Mouse (Mus musculus): ENCODE results near the gene Lmntd2. TPM values are rescaled to one million over a fixed set of nuclear protein-coding genes. Genes with fewer than 3 reads are reported as not detected.
A peak's percentile ranks its signal among the peaks of the same experiment; 100 is the strongest.

The Lmntd2 gene
- polyA plus RNA-seq, 1 experiment from 2014 or later, result 1.4 TPM

DNA sequence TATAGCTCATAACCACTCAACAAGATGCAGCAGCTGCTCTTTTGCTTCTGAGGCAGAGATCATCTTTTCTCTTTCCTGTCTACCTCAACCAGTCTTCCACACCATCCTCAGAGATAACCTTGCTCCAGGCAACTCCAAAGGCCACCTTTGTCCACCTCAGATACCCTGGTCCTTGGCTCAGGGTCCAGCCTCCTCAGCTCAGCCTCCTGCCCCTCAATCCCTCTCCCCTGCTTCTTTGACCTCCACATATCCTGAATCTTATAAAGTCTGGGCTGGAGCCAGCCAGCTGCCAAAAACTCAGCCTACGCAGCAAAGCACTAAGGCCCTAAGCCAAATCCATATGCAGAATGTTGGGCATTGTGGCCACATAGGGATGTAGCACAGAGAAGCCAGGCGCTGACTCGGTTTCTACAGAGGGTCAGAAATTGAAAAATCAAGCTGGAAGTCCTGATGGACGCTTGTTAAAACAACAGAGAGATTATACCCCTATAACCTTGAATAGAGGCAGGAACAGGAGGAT lies 8.9 kb upstream of the Lmntd2 start:
- Histone ChIP-seq H3K9ac (no peak overlapping the region), H3K9me3 (no peaks in the 10 kb centered on the region), H3K4me2 (peak overlapping the region; percentile 79), H3K27ac (0 out of 2 replicates have a peak overlapping the region, but pooled peaks have one; percentile 74), H3K27me3 (replicated peaks) (no peaks in the 10 kb centered on the region), H3K4me1 (peaks cover 22% of the 10 kb centered on the region), H3K36me3 (replicated peaks) (no peaks in the 10 kb centered on the region), H3K4me3 (no peak overlapping the region)
- 92% methylated on average over 4 of the region's 4 CpGs for WGBS
- no peak for ATAC-seq (replicated peaks)

DNA sequence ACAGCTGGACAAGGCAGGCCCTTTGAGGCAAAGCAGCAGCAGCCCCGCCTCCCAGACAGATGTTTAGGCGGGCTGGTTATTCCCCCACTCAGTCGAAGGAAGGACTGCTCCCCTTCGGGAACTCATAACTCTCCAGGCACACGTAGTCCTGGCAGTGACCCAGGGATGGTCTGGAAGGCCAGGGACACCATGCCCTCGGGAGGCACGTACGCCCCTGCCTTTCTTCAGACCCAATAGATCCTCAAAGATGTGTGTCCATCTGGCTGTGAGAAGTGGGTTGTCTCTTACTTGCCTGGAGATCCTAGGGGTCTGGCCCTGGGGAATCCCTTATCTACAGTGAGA lies 8.2 kb upstream of the Lmntd2 start:
- no peaks in the 10 kb centered on the region for H3K27me3 ChIP-seq (replicated peaks)
- peak overlapping the region; percentile 74 for H3K27ac ChIP-seq
- peak overlapping the region; percentile 79 for H3K4me2 ChIP-seq
- no peaks in the 10 kb centered on the region for H3K9me3 ChIP-seq
- WGBS, result 8% methylated on average over 8 of the region's 8 CpGs
- peak overlapping the region; percentile 40 for H3K4me3 ChIP-seq
- H3K9ac ChIP-seq, result peak overlapping the region; percentile 48
- no peaks in the 10 kb centered on the region for H3K36me3 ChIP-seq (replicated peaks)
- peaks cover 22% of the 10 kb centered on the region for H3K4me1 ChIP-seq
- ATAC-seq (replicated peaks), result no peak; the same call in 1 of the 2 replicates

DNA sequence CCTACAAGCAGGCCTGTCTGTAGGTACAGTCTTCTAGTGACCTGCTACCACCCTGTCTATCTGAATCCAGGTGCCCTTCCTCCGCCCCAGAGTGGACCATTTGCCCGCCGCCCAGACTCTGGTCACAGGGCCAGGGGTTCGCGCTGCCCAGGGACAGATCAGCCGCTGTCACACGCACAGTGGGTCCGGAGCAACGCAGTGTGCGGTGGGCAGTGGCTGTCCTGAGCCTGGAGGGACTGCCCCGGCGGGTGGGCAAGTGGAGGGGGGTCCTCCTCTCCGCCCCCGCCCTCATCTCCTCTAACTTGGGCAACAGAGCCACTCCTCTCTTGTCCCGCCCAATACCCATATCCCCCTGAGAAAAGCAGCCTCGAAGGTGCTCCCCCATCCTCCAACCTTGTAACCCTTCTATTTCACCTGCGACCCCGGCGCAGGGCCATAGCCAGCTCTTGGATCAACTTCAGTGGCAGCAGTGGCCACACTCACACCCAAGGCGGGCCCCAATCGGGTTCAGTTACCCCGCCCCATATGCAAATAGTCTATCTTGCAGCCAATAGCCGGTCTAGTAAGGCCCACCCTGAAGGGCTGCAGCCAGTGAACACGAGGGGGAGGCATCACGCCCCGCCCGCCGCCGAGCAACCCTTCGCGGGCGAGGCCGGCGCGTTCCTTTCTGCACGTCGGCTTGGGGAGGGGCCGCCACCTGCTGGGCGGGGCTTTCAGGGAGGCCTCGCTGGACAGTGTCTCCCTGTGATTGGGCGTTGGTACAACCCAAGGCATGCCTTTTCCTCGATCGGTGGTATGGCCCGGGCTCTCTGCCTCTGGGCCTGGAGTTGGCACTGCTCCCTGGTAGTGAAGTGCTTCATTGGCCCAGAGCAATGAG lies 7.6 kb upstream of the Lmntd2 start:
- peak overlapping the region; percentile 79 for H3K4me2 ChIP-seq
- H3K27me3 ChIP-seq (replicated peaks), result no peaks in the 10 kb centered on the region
- ATAC-seq (replicated peaks), result peak; percentile 96
- peak overlapping the region; percentile 48 for H3K9ac ChIP-seq
- H3K4me1 ChIP-seq, result peaks cover 26% of the 10 kb centered on the region
- peak overlapping the region; percentile 74 for H3K27ac ChIP-seq
- H3K36me3 ChIP-seq (replicated peaks), result no peaks in the 10 kb centered on the region
- H3K4me3 ChIP-seq, result peak overlapping the region; percentile 40
- H3K9me3 ChIP-seq, result no peaks in the 10 kb centered on the region
- WGBS, result 3% methylated on average over 44 of the region's 44 CpGs

DNA sequence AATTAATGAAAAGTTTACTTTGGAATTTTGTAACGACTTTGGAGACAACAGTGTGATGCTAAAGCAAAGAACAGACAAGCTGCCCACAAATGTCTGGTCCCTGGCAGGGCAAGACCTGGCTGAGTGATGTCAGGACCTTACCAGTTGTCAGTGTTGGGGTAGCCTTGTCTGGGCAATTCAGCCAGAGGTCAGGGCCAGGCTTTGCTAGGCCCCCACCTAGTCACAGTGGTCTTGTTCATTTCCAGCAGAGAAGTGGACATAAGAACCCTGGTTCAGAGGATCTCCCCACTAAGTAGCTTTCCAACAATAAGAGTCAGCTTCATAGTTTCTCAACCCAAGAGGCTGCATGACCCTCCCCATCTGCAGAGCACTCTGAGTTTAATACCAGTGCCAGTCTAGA lies 6.5 kb upstream of the Lmntd2 start:
- 67% methylated on average over 1 of the region's 1 CpGs for WGBS
- ATAC-seq (replicated peaks), result no peak
- Histone ChIP-seq H3K4me2 (peak overlapping the region; percentile 79; the same call in 1 of the 2 replicates), H3K27me3 (replicated peaks) (no peaks in the 10 kb centered on the region), H3K36me3 (replicated peaks) (no peaks in the 10 kb centered on the region), H3K9me3 (no peaks in the 10 kb centered on the region), H3K4me3 (no peak overlapping the region), H3K4me1 (peaks cover 34% of the 10 kb centered on the region), H3K27ac (no peak overlapping the region), H3K9ac (no peak overlapping the region)

DNA sequence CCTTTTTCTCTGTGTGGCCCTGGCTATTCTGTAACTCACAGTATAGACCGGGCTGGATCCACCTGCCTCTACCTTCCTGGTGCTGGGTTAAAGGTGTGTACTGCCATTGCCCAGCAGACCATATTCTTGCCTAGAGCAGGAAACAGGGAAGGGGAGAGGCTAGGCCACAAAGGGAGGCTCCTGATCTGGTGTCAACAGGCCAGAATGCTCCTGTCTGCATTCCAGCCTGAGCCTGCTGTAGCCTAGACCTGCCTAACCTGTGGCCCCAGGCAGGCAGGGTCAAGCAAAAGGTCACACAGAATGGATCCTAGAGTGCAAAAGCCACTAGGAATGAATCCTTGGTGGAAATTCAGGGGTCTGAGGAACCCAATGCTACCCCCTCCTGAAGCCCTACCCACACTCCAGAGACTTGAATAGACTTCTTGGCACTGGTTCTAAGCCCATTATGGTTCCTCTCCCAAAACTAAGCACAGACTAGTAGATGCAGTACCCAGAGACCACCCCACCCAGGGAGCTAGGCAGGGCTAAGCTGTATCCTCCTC lies 5.7 kb upstream of the Lmntd2 start:
- no peak for ATAC-seq (replicated peaks)
- Histone ChIP-seq H3K27ac (no peak overlapping the region), H3K4me2 (no peak overlapping the region), H3K4me3 (no peak overlapping the region), H3K27me3 (replicated peaks) (no peaks in the 10 kb centered on the region), H3K4me1 (peaks cover 40% of the 10 kb centered on the region), H3K9ac (no peak overlapping the region), H3K36me3 (replicated peaks) (no peaks in the 10 kb centered on the region), H3K9me3 (no peaks in the 10 kb centered on the region)
- 100% methylated on average over 1 of the region's 1 CpGs for WGBS

DNA sequence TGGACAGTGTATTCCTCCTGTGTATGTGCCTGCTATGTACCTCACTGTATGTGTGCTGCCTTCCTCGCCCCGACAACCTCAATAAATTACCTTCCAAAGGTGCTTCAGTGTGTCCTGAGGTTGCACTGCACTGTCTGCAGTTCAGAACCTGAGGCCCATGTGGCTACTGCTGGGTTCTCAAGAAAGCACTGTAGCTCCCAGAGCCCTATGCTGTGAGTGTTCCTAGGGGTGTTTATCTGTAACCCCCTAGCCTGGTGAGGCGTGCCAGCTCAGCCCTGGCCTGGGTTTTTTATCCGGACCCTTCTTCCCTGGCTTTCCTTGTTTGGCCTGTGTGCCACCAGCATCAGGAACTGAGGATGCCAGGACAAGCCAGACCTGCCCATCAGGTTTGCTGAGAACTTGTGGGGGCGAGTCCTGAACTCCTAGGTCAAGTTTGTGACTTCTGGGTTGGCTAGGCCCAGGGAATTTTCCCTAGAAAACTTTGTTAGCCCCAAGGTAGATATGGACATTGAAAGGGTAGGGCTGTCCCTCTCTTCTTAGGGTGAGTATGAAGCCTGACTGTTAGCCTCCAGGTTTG lies 4.8 kb upstream of the Lmntd2 start:
- Histone ChIP-seq H3K4me2 (no peak overlapping the region), H3K4me1 (peaks cover 40% of the 10 kb centered on the region), H3K27me3 (replicated peaks) (no peaks in the 10 kb centered on the region), H3K9ac (no peak overlapping the region), H3K36me3 (replicated peaks) (no peaks in the 10 kb centered on the region), H3K4me3 (no peak overlapping the region), H3K27ac (no peak overlapping the region), H3K9me3 (no peaks in the 10 kb centered on the region)
- WGBS, result 87% methylated on average over 5 of the region's 5 CpGs
- ATAC-seq (replicated peaks), result no peak

DNA sequence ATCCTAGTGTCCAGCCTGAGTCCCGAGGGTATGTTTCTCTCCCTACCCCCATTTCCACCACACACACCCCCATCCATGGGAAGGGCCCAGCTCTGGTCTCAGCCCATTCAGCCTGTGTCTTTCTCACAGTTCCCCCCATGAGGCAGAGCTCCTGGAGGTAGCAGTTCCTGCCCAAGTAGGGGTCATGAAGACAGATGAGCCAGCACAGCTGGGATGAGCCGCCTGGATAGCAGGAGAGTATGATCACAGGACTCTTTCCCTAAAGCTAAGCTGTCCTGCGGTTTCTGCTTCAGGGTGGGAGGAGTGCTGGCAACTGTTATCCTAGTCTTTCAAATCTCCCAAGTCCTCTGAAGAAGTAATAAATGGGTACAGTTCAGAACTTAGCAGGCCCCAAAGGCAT lies 4.3 kb upstream of the Lmntd2 start:
- Histone ChIP-seq H3K27me3 (replicated peaks) (no peaks in the 10 kb centered on the region), H3K4me3 (no peak overlapping the region), H3K9me3 (no peaks in the 10 kb centered on the region), H3K4me2 (no peak overlapping the region), H3K9ac (no peak overlapping the region), H3K27ac (no peak overlapping the region), H3K4me1 (peaks cover 40% of the 10 kb centered on the region), H3K36me3 (replicated peaks) (no peaks in the 10 kb centered on the region)
- WGBS, result 88% methylated on average over 3 of the region's 3 CpGs
- no peak for ATAC-seq (replicated peaks)

DNA sequence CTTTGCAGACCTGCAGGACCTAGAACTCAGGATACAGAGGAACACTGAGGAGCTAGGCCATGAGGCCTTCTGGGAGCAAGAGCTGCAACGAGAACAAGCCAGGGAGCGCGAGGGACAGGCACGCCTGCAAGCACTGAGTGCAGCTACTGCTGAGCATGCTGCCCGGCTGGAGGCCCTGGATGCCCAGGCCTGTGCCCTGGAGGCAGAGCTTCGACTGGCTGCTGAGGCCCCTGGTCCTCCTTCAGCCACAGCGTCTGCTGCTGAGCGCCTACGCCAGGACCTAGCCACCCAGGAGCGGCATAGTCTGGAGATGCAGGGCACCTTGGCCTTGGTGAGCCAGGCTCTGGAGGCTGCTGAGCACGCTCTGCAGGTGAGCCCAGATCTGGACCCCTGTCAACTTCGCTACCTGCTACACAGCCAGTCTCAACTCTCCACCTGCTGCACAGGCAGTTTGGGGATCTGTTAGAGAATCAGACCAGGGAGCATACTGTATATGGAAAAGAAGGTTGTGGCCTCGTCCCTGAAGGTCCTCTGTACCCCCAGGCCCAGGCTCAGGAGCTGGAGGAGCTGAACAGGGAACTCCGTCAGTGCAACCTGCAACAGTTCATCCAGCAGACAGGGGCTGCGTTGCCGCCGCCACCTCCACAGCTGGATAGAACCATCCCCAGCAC lies 3.6 kb upstream of the Lmntd2 start:
- Histone ChIP-seq H3K4me3 (no peak overlapping the region), H3K4me2 (no peak overlapping the region), H3K27me3 (replicated peaks) (no peaks in the 10 kb centered on the region), H3K9me3 (no peaks in the 10 kb centered on the region), H3K27ac (no peak overlapping the region), H3K4me1 (peaks cover 35% of the 10 kb centered on the region), H3K9ac (no peak overlapping the region), H3K36me3 (replicated peaks) (no peaks in the 10 kb centered on the region)
- 90% methylated on average over 17 of the region's 17 CpGs for WGBS
- no peak for ATAC-seq (replicated peaks)

DNA sequence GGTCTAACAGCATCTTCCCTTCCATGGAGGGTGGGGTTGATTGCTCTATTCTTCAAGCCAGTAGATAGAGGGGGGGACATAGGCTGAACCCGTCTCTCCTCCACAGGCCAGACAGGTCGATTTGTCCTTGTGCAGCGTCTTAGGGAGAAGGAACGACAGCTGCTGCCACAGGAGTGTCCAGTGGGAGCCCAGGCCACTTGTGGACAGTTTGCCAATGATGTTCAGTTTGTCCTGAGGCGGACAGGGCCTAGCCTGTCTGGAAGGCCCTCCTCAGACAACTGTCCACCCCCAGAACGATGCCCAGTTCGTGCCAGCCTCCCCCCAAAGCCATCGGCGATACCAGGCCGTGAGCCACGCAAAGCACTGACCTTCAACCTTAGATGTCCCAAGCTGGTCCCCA lies 3.0 kb upstream of the Lmntd2 start:
- Histone ChIP-seq H3K9me3 (no peaks in the 10 kb centered on the region), H3K9ac (no peak overlapping the region), H3K4me1 (peaks cover 29% of the 10 kb centered on the region), H3K27ac (no peak overlapping the region), H3K36me3 (replicated peaks) (no peaks in the 10 kb centered on the region), H3K4me3 (no peak overlapping the region), H3K27me3 (replicated peaks) (no peaks in the 10 kb centered on the region), H3K4me2 (no peak overlapping the region)
- no peak for ATAC-seq (replicated peaks)
- WGBS, result 93% methylated on average over 11 of the region's 11 CpGs

DNA sequence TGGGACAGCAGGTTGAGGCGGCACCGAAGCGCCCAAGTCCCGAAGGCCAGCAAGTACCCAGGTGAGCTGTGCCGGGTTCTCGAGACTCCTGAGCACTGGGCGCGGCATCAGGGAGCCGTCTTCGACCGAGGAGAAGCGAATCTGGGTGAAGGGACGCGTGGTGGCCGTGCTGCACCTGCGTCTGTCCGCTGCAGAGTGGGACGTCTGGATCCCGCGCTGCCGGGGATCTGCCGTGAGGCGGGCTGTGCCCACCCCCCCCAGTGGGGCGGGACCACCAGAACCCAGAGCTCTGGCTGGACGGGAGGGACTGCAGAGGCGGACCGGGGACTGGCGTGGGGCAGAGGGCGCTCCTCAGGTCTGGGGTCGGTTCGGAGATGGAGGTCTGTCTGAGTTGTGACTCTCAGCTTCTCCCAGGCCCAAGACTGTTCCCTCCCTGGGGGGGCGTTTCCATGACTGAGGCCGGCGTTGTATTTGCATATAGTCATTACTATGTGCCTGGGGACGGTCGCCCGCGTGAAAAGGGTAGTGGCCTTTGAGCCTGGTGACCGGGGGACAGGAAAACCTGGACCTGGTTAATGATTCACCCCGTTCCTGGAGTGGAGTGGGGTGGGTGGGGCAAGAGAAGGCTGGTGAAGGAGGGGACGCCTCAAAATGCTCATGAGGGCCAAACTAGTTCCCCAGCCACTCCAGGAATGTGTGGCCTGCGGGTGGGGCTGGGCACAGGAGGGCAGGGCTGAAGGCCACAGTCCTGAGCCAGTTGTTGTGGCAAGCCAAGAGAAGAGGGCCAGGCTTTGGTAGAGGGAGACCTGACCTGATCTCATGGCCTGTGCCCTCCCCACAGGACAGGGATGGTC lies 2.2 kb upstream of the Lmntd2 start:
- WGBS, result 1% methylated on average over 42 of the region's 42 CpGs
- H3K4me2 ChIP-seq, result peak overlapping the region; percentile 99
- peak overlapping the region; percentile 66 for H3K9ac ChIP-seq
- H3K36me3 ChIP-seq (replicated peaks), result no peaks in the 10 kb centered on the region
- H3K27me3 ChIP-seq (replicated peaks), result no peaks in the 10 kb centered on the region
- no peaks in the 10 kb centered on the region for H3K9me3 ChIP-seq
- peak; percentile 61; the same call in 1 of the 2 replicates for ATAC-seq (replicated peaks)
- H3K4me3 ChIP-seq, result peak overlapping the region; percentile 85
- H3K27ac ChIP-seq, result peak overlapping the region; percentile 76
- H3K4me1 ChIP-seq, result peaks cover 22% of the 10 kb centered on the region

DNA sequence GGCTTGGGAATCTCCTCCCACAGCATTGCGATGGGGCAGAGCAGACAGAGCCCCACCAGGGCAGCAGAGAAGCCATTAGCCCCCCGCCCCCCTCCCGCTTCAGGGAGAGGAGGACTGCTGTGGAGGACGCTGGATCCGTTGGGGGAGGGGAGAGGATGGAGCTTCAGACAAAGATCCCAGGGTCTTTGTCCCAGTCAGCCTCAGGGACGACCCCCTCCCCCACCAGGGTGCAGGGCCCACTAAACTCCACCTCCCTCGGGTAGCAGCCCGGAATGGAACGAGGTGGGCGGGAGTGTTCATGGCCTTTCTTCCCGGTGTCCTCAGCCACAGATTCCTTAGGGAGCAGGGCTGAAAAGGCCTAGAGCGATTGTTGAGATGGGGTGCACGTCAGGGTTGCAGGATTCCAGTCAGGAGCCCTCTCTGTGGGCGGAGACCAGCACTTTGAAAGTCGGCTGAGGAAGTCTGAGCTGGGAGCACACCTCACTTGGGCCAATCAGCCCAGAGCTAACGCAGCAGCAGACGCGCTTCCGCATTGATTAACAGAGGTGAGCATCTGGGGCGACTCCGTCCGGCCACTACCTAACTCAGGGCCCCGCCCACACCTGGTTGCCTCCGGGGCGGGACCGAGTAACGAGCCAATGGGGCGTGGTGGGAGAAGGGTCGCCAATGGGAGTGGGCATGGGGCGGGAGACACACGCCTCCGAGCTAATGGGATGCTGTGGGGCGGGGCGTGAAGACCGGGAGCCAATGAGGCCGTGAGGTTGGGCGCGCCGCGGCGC lies 1.4 kb upstream of the Lmntd2 start, which contains the start of gene Rassf7:
TSS of gene Rassf7 (plus strand) at position 760 of the 779 bp plus-strand sequence.
- H3K9me3 ChIP-seq, result no peaks in the 10 kb centered on the region
- H3K4me1 ChIP-seq, result peaks cover 18% of the 10 kb centered on the region
- H3K27me3 ChIP-seq (replicated peaks), result no peaks in the 10 kb centered on the region
- peak within 1 kb of the TSS; percentile 85 for H3K4me3 ChIP-seq
- peak within 1 kb of the TSS; percentile 99 for H3K4me2 ChIP-seq
- no peaks in the 10 kb centered on the region for H3K36me3 ChIP-seq (replicated peaks)
- under 1% methylated on average over 41 of the region's 41 CpGs for WGBS
- peak within 1 kb of the TSS; percentile 66 for H3K9ac ChIP-seq
- peak; percentile 96 for ATAC-seq (replicated peaks)
- H3K27ac ChIP-seq, result peak within 1 kb of the TSS; percentile 76

All from midbrain, embryonic 15.5 days (tissue).